Mouse (Mus musculus) cerebellum, adult 11 months (tissue): Measurements from ENCODE around the gene Ackr2.

ENCODE experiments used
- DNase-seq: peaks from one replicate; pipeline ENCODE4 v3.0.0; 2022

The Ackr2 gene

GRCm38 (mm10) chr9:121892057-121892687, 6.0 kb upstream of the Ackr2 start:
- no peak for DNase-seq

- no peak for DNase-seq
Measured at GRCm38 (mm10) chr9:121894447-121894846, 3.7 kb upstream of the Ackr2 start.

DNA sequence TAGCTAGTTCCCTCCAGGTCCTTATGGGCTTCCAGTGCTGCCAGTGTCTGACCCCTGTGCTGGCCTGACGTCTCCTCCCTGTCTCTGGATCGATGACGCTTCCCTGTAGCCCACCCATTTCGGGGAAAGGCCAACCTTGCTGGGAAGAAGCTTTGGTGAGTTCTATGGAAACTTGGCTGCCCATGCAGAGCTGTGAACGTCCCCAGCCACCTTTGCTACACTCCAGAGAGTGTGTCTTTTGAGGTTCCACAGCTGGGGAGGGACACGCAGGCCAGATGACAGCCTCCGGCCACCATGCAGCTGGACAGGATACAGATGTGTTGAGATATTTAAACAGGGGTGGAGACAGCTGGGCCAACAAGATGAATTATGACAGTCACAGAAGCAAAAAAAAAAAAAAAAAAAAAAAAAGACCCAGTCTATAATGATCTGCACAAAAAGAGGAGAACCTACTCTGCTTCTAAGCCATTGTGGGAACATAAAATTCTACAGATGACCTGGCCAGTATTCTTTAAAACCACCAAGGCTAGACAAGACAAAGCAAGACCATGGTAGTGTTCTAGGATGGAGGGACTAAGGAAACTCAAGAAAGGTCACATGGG, 2.7 kb upstream of the Ackr2 start:
- no peak for DNase-seq

DNA sequence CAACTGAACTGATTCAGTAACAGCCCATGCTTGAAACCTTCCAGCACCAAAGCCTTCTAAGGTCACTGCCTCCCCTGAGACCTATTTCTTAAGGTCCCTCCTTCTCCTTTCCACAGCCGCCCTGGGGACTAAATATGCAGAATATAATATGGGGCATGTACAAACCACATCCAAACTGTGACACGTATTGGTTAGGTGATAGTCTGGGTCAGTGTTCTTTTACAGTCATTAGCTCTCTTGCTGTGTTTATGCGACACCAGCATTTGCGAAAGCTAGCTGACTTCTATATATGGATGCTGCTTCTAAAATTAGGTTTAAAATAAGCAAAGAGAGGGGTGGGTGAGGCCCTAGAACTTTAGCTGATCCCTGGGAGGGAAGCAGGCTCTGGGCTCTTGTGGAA, 1.3 kb upstream of the Ackr2 start:
- no peak for DNase-seq

- DNase-seq, result no peak
Measured at GRCm38 (mm10) chr9:121899306-121899705, 1.2 kb downstream of the Ackr2 start.

- no peak for DNase-seq
Measured at GRCm38 (mm10) chr9:121900282-121900855, 2.2 kb downstream of the Ackr2 start.

- no peak for DNase-seq
Measured at GRCm38 (mm10) chr9:121901710-121902700, 3.9 kb downstream of the Ackr2 start.

DNA sequence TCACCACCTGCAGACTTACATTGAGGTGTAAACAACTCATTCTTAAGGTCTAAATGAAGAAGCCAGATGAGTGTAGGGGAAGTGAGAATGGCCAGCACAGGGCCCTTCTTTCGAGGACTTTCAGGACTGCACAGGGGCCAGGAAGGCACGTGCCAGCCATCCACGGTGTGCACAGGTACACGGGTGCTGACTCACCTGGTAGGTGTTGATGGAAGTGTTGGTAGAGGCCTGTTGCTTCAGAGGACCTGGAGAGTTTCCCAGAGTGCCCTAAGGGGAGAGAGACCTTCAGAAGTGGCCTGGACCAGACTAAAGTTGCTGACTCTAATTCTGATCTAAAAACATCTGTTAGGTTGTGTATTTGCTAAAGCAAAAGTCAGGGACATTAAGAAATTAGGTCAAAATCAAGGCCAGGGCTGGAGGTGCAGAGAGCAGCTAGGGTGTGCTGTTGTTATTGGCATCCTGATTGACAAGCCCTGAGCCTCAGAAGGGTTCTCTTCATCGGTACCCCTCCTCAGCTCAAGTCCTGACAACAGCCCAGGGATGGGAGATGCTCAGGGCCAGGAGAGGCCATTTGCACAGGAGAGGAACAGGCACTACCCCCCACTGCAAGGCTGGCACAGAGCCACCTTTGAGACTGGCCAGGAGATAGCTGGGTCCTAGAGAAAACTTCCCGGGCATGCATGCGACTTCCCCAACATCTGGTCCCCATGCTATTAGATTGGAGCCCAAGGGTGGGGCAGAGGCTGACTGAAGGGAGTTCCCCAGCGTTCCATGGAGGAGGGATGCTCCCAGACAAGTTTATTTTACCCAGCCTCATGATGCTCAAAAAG, 5.5 kb downstream of the Ackr2 start:
- peak; percentile 18 for DNase-seq

DNA sequence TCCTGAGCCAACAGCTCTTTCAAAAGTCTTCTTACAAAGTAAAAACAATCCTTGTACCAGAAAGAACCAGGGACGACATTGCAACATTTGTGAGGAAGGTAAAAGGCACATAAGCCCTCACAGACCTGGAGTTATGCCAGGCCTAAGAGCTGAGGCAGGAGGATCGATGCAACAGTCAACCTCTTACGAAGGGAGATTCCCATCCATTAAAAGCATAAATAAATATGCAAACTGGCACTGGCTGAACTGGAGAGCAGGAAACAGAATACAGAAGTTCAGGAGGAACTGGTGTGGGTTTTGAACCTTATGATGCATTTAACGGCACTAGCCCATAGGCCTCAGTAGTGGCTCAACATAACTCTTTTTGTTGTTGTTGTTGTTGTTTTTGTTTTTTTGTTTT, 6.2 kb downstream of the Ackr2 start:
- DNase-seq, result no peak

DNA sequence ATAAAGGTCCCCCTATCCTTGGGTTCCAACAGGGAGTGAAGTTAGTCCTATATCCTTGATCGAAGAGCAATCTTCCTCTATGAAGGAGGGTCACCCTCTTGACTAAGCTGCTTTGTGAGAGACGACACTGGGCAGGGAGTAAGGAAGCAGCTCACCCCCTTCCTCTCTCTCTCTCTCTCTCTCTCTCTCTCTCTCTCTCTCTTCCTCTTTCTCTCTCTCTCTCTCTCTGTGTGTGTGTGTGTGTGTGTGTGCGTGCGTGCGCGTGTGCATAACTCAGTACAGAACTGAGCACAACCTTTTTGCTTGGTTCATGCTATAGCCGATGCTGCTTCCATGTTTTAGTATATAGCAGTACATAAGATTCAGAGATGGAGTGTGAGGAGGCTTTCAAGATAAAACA, 6.8 kb downstream of the Ackr2 start:
- no peak for DNase-seq

DNA sequence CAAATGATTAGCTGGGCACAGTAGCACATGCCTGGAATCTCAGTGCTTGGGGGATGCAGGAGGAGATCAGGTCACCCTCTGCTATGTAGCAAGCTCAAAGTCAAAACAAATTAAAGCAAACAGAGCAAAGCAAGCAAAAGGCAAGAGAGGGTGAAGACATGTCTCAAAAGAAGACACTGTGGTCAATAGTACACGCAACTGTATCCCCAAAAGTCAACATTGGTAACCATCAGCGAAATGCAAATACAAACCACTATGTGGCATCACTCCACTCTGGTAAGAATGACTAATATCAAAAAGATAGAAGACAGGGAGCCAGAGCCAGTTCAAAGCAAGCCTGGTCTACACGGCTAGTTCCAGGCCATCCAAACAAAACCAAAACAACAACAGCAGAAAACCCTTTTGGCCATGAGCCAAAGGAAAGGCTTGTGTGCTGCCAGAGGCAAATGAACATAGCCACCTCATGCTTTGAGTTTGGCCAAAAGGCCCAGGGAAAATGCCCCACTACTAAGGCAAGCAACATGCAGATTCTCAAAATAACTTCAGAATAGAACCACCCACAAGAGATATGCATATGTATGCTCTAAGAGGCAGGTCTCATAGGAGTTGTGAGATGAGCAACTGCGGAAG, 7.5 kb downstream of the Ackr2 start:
- no peak for DNase-seq

- DNase-seq, result no peak
Measured at GRCm38 (mm10) chr9:121906456-121906855, 8.3 kb downstream of the Ackr2 start.

- DNase-seq, result no peak
Measured at GRCm38 (mm10) chr9:121907356-121908070, 9.4 kb downstream of the Ackr2 start.

GRCm38 (mm10) chr9:121908321-121908720, 10.2 kb downstream of the Ackr2 start:
- no peak for DNase-seq

- DNase-seq, result no peak
Measured at GRCm38 (mm10) chr9:121909635-121910034, 11.5 kb downstream of the Ackr2 start.

DNA sequence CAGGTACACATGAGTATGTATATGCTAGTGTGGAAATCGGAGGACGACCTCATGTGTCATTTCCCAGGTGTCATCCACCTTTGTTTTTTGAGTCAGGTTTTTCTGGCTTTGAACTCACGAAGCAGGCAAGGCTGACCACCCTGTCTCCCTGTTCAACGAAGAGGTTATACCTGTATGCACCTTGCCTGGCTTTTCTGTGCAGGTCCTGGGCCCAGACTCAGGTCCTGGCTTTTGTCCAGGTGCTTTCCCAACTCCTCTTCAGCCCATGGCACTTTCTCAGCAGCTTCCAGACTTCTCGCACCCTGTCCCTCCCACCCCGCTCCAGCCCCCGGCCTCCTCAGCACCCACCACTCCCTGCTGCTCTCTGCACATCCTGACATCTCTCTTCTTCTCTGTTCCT, 13.0 kb downstream of the Ackr2 start:
- DNase-seq, result no peak

- DNase-seq, result no peak
Measured at GRCm38 (mm10) chr9:121912786-121913185, 14.6 kb downstream of the Ackr2 start.

GRCm38 (mm10) chr9:121914226-121914757, 16.1 kb downstream of the Ackr2 start:
- no peak for DNase-seq

GRCm38 (mm10) chr9:121915056-121915455, 16.9 kb downstream of the Ackr2 start:
- DNase-seq, result no peak

- DNase-seq, result no peak
Measured at GRCm38 (mm10) chr9:121916102-121916501, 17.9 kb downstream of the Ackr2 start, which contains the start of gene Cyp8b1. Gene Cyp8b1 (minus strand): TSS chr9:121916305.

DNA sequence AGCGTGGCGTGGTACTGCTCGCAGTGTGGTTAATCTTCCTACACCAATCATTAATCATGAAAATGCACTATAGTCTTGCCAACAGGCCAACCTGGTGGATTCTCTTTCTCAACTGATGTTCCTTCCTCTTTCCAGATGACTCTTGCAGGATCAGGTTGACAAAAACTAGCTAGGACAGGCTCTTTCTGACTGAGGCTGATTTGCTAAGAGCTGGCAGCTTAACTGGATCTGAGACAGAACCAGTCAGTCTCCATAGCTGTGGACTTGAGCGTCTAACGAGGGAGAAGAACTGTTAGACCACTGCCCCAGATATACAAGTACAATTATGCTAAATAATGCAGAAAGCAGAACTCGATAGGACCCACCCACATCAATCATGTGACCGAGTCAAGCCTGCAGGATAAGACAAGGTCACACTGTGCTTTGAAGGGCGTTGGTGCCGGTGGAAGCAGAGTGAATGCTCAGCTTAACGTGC, 20.9 kb downstream of the Ackr2 start:
- DNase-seq, result no peak
